Mouse (Mus musculus) heart, embryonic 16.5 days (tissue): Measurements from ENCODE around the gene Syt12. TPM values are rescaled to one million over a fixed set of nuclear protein-coding genes. Genes with fewer than 3 reads are reported as not detected.

Source experiments
- ATAC-seq: fragments of 200-750 bp; cut with Nextera tagmentation; replicated peaks from 2 replicates; pipeline ENCODE4 v1.8.0; 2017; ENCODE audit warnings: moderate number of reproducible peaks; ENCODE audit not compliant: insufficient read depth, low FRiP score; ENCODE audit errors: extremely low read depth
- H3K27ac ChIP-seq: fragments of 300-500 bp; sonication (generic); 2 replicates; pipeline ENCODE4 v1.5.1; 2014; ENCODE audit warnings: mild to moderate bottlenecking, low read length, control low read depth, moderate library complexity
- H3K27me3 ChIP-seq: fragments of 300-500 bp; sonication (generic); 2 replicates; pipeline ENCODE4 v1.6.1; 2014; ENCODE audit warnings: low read length, mixed read lengths; ENCODE audit not compliant: control insufficient read depth, insufficient read depth
- H3K36me3 ChIP-seq: fragments of 300-500 bp; sonication (generic); 2 replicates; pipeline ENCODE4 v1.6.1; 2014; ENCODE audit not compliant: control insufficient read depth, insufficient read depth
- H3K4me1 ChIP-seq: fragments of 300-500 bp; sonication (generic); 2 replicates; pipeline ENCODE4 v1.6.1; 2014; ENCODE audit warnings: low read length, mixed read lengths; ENCODE audit not compliant: control insufficient read depth, insufficient read depth
- H3K4me2 ChIP-seq: fragments of 300-500 bp; sonication (generic); 2 replicates; pipeline ENCODE4 v1.6.1; 2014; ENCODE audit warnings: low read depth, mild to moderate bottlenecking, control low read depth, low read length
- H3K4me3 ChIP-seq: fragments of 300-500 bp; sonication (generic); 2 replicates; pipeline ENCODE4 v1.5.1; 2014; ENCODE audit warnings: mild to moderate bottlenecking, control low read depth, low read length
- H3K9ac ChIP-seq: fragments of 300-500 bp; sonication (generic); 2 replicates; pipeline ENCODE4 v1.6.1; 2014; ENCODE audit warnings: low read length, control low read depth
- H3K9me3 ChIP-seq: fragments of 300-500 bp; sonication (generic); replicated peaks from 2 replicates; pipeline ENCODE4 v1.6.1; 2016; ENCODE audit warnings: low read length; ENCODE audit not compliant: control insufficient read depth
- WGBS: fragments of 180-500 bp; shearing (Covaris S2); extraction: QIAGEN DNeasy Blood & Tissue Kit; methylation state at CpG from one replicate; pipeline ENCODE4 v1.1.7; 2014; 5-methylcytosine and 5-hydroxymethylcytosine counted together
- polyA plus RNA-seq: library from polyadenylated mRNA; unstranded; fragments of >200 nt; fragmentation: Nextera tagmentation; extraction: Ambion mirVana; gene quantifications from 2 replicates; pipeline ENCODE4 v1.2.1, GENCODE M21; 2015

The Syt12 gene
- polyA plus RNA-seq, 1 experiment from 2014 or later: 1.1 TPM

DNA sequence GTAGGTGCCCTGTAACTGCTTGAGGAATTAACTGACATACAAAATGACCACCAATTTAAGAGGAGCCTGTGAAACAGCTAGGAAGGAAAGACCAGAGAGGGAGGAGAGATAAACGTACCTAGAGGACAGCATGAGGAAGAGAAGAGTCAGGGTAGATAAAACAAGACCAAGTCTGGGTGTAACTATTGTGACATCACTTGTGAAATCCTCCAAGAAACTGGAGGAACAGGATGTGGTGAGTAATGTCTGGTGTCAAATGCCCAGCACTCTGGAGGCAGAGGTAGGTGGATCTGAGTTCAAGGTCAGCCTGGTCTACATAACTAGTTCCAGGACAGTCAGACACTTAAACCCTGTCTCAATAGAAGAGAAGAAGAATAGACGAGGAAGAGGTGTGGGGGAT is 68.2 kb downstream of the Syt12 start:
- no peak overlapping the region for H3K4me2 ChIP-seq
- H3K27me3 ChIP-seq: no peaks in the 10 kb centered on the region
- H3K36me3 ChIP-seq: no peaks in the 10 kb centered on the region
- no peaks in the 10 kb centered on the region for H3K9me3 ChIP-seq
- H3K4me3 ChIP-seq: no peak overlapping the region
- no peak overlapping the region for H3K9ac ChIP-seq
- no peaks in the 10 kb centered on the region for H3K4me1 ChIP-seq
- no peak for ATAC-seq
- 46% methylated on average over 2 of the region's 2 CpGs for WGBS
- H3K27ac ChIP-seq: no peak overlapping the region

GRCm38 (mm10) chr19:4404840-4405239 is 72.4 kb downstream of the Syt12 start:
- no peak overlapping the region for H3K27ac ChIP-seq
- no peaks in the 10 kb centered on the region for H3K27me3 ChIP-seq
- WGBS: 80% methylated on average over 2 of the region's 2 CpGs
- no peaks in the 10 kb centered on the region for H3K4me1 ChIP-seq
- no peak overlapping the region for H3K9ac ChIP-seq
- no peak overlapping the region for H3K4me3 ChIP-seq
- no peak for ATAC-seq
- H3K36me3 ChIP-seq: no peaks in the 10 kb centered on the region
- H3K9me3 ChIP-seq: no peaks in the 10 kb centered on the region
- H3K4me2 ChIP-seq: no peak overlapping the region

- no peak overlapping the region for H3K4me2 ChIP-seq
- H3K27ac ChIP-seq: no peak overlapping the region
- no peaks in the 10 kb centered on the region for H3K27me3 ChIP-seq
- no peak overlapping the region for H3K9ac ChIP-seq
- WGBS: 72% methylated on average over 4 of the region's 4 CpGs
- no peaks in the 10 kb centered on the region for H3K36me3 ChIP-seq
- peaks cover 8% of the 10 kb centered on the region for H3K4me1 ChIP-seq
- no peak for ATAC-seq
- no peak overlapping the region for H3K4me3 ChIP-seq
- no peaks in the 10 kb centered on the region for H3K9me3 ChIP-seq
Measured at GRCm38 (mm10) chr19:4398959-4399358, 78.3 kb downstream of the Syt12 start.

DNA sequence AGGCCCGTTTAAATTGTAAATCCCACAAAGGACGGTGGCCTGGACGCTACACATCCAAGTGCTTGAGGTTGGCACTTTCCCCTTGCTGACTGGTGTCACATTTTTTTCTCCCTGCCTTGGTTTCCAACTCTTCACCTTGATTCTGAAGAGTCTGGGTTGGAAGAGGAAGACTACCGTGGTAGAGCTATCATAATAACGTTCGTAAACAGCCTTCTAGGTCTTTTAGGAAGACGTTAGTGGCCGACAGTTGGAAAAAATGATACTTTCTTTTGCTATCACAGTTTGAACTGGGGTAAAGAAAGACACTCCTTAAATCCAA is 78.7 kb downstream of the Syt12 start:
- Histone ChIP-seq H3K27me3 (no peaks in the 10 kb centered on the region), H3K4me3 (peak overlapping the region; percentile 95), H3K4me2 (peak overlapping the region; percentile 91), H3K36me3 (no peaks in the 10 kb centered on the region), H3K4me1 (peaks cover 11% of the 10 kb centered on the region), H3K9me3 (no peaks in the 10 kb centered on the region), H3K27ac (peak overlapping the region; percentile 91), H3K9ac (peak overlapping the region; percentile 87)
- no peak for ATAC-seq
- 42% methylated on average over 8 of the region's 8 CpGs for whole genome bisulfite sequencing

DNA sequence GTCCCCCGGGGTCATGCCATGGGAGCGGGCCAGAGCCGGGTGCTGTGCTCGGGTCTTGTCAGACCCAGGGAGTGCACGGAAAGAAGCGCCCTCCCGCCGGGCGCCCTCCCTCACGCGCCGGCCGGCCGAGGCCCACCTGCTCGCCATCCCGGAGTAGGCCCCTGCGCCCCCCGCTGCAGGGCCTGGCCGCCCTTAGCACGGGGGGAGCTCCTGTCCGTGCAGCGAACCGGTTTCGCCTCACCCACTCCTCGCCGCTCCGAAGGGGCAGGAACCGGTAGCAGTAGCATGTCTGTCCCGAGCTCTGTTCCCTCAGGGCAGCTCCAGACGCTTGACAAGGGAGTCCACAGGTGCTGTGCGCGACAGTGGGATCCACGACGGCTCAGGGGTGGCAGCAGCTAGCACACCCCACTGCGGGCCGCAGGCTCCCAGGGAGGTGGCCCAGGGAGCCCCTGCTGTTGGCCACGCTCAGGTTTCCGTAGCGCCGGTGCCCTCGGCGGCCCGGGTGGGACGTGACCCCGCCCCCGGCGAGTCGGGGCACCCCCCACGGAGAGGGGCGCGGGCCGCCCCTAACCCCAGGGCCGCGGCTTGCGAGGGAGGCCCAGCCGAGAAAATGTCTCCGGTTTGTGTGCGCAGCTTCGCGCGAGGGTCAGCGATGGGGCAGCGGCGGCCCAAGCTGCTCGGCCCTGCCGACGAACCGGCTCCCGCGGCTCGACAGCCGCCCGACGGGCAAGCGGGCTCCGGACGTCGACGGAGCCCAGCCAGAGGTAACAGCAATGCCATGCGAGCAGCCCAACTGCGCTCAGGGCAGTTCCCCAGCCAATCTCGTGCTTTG is 79.2 kb downstream of the Syt12 start, which contains the start of gene Kdm2a:
Kdm2a (minus strand) TSS at position 488 of the 832 bp plus-strand sequence.
- under 1% methylated on average over 81 of the region's 82 CpGs for WGBS
- Histone ChIP-seq H3K27ac (peak within 1 kb of the TSS; percentile 91), H3K36me3 (peaks cover under 1% of the 10 kb centered on the region; the same call in 1 of the 2 replicates), H3K4me1 (peaks cover 14% of the 10 kb centered on the region), H3K9ac (peak within 1 kb of the TSS; percentile 87), H3K9me3 (no peaks in the 10 kb centered on the region), H3K4me3 (peak within 1 kb of the TSS; percentile 95), H3K27me3 (no peaks in the 10 kb centered on the region), H3K4me2 (peak within 1 kb of the TSS; percentile 91)
- peak; percentile 4; the same call in 1 of the 2 replicates for ATAC-seq

DNA sequence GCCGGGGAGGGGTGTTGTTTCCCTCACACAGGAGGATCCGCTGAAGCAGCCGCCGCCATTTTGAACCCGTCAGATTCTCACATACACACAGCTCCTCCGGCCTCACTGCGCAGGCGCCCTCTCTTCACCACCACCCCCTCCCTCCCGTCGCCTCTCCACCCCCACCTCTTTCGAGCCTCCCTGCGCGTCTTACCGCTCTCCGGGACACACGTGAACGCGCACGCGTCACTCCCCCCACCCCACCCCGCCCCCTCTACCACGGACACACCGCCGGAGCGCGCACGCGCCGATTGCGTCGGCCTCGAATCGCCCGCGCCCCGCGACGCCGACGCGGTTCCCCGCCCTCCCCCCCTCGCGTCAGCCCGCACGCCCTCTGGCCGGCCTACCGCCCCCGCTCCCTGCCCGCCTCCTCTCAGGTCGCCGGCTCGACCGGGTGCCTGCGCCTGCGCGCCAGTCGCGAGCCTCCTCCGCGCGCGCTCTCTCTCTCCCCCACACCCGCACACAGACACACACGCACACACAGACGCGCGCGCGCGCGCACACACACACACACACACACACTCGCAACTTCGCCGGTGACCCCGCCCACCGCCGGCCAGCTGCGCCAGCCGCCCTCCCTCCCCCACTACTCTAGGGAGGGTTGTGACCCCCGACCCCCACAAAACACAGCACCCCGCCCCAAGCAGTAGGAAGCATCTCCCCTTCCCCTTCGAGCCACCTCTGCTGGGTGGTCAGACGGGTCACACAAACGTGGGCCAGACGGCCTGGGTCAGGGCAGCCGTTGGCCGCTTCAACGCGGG is 80.0 kb downstream of the Syt12 start:
- under 1% methylated on average over 70 of the region's 90 CpGs for WGBS
- Histone ChIP-seq H3K4me3 (peak overlapping the region; percentile 95), H3K9ac (peak overlapping the region; percentile 100), H3K27ac (peak overlapping the region; percentile 91), H3K27me3 (no peaks in the 10 kb centered on the region), H3K9me3 (no peaks in the 10 kb centered on the region), H3K36me3 (peaks cover 4% of the 10 kb centered on the region; the same call in 1 of the 2 replicates), H3K4me2 (peak overlapping the region; percentile 91), H3K4me1 (peaks cover 16% of the 10 kb centered on the region)
- ATAC-seq: peak; percentile 93

DNA sequence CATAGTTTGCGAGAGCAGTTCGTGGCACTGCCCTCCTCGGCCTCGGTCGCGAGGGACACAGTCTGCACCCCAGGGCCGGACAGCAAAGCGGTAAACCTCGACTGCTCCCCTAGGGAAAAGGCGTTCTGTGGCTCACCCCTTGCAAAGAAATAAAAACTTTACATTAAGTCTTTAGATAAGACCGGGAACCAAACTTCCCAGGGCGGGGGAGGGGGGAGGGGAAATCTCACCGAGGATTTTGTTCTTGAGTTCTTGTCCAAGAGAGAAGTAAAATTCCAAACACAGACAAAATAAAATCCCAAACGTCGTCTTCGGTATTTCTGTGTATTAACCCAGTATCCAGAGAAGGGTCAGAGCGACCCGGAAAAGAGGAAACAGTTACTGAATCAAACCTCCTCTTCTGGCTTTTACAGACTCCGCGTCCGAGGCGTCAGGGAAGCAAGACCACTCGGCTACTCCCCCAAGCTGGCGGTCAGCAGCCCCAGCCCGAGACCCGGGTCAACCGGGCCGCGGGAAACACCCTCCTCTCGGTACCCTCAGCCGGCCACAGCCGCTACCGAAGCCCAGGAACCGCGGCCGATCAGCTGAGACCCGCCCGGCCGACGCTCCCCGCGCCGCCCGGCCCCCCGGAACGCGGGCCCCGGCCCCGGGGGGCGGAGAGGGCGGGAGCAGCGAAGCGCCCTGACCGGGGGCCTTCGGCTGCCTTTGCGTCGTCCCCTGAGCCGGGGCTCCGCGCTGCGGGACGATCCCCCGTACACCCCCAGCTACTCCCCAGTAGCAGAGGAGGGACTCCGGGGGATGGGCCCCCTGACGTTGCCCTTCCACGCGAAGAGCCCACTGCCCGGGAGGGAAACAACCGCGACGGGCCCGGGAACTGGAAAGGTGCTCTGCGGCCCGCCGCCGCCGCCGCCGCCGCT is 80.9 kb downstream of the Syt12 start:
- peak; percentile 28 for ATAC-seq
- Histone ChIP-seq H3K4me3 (peak overlapping the region; percentile 95), H3K9ac (peak overlapping the region; percentile 100), H3K27ac (peak overlapping the region; percentile 89), H3K4me2 (peak overlapping the region; percentile 89), H3K4me1 (peaks cover 18% of the 10 kb centered on the region), H3K27me3 (no peaks in the 10 kb centered on the region), H3K36me3 (peaks cover 7% of the 10 kb centered on the region; the same call in 1 of the 2 replicates), H3K9me3 (no peaks in the 10 kb centered on the region)
- under 1% methylated on average over 75 of the region's 80 CpGs for WGBS
